10 mouse cellular contexts compared by ENCODE assay signal in genomic region chr5:130369237-130369636, GRCm38 (mm10). TPM values are rescaled to one million over a fixed set of nuclear protein-coding genes. Genes with fewer than 3 reads are reported as not detected.
A peak's percentile ranks its signal among the peaks of the same experiment; 100 is the strongest.
DNase-seq lines count a peak whose midpoint lies in the region; ATAC-seq and TF ChIP-seq lines count a peak whose summit lies in the region.
"Had no signal": no experiment of that assay in that cellular context is flagged by ENCODE, and none has a peak within 500 bp of the region (broad histone marks: within the 10 kb centered on the region; RNA-seq: fewer than 3 reads in every experiment).

Gene Caln1, plus strand, starts transcription at chr5:130369455.

- no peaks in the 10 kb centered on the region for H3K36me3 ChIP-seq in forebrain, postnatal 0 days (ENCODE audit: insufficient read depth)
- no peaks in the 10 kb centered on the region for H3K36me3 ChIP-seq in forebrain, embryonic 13.5 days (ENCODE audit: poor library complexity, severe bottlenecking)
- H3K36me3 ChIP-seq in midbrain, embryonic 16.5 days (ENCODE audit: control insufficient read depth, insufficient read depth, low read length), result no peaks in the 10 kb centered on the region
- H3K36me3 ChIP-seq in midbrain, embryonic 11.5 days (ENCODE audit: control insufficient read depth, insufficient read depth, low read length), result no peaks in the 10 kb centered on the region

- no peaks in the 10 kb centered on the region for H3K4me1 ChIP-seq in forebrain, postnatal 0 days (ENCODE audit: insufficient read depth)
- no peaks in the 10 kb centered on the region for H3K4me1 ChIP-seq in forebrain, embryonic 13.5 days
- H3K4me1 ChIP-seq in midbrain, embryonic 16.5 days (ENCODE audit: control insufficient read depth, insufficient read depth, low read length), result no peaks in the 10 kb centered on the region
- no peaks in the 10 kb centered on the region for H3K4me1 ChIP-seq in midbrain, embryonic 11.5 days (ENCODE audit: control insufficient read depth, insufficient read depth, low read length)

- no peak within 1 kb of the TSS for H3K27ac ChIP-seq in forebrain, postnatal 0 days (ENCODE audit: low read depth, low read length)
- no peak within 1 kb of the TSS for H3K27ac ChIP-seq in forebrain, embryonic 13.5 days
- no peak within 1 kb of the TSS for H3K27ac ChIP-seq in midbrain, embryonic 16.5 days (ENCODE audit: low read length)
- H3K27ac ChIP-seq in midbrain, embryonic 11.5 days (ENCODE audit: low read depth, low read length), result no peak within 1 kb of the TSS

- no peak for TF ChIP-seq CTCF in forebrain, postnatal 0 days (IDR thresholded peaks at IDR 0.05; ENCODE audit: low read depth)

- ATAC-seq in forebrain, postnatal 0 days, result no peak
- ATAC-seq in forebrain, embryonic 13.5 days, result no peak
- ATAC-seq in midbrain, embryonic 16.5 days, result no peak
- ATAC-seq in midbrain, embryonic 11.5 days (ENCODE audit: low FRiP score), result no peak
- ATAC-seq: lung, postnatal 0 days had no signal

- no peak within 1 kb of the TSS for H3K9ac ChIP-seq in forebrain, postnatal 0 days
- no peak within 1 kb of the TSS for H3K9ac ChIP-seq in forebrain, embryonic 13.5 days
- H3K9ac ChIP-seq in midbrain, embryonic 16.5 days (ENCODE audit: low read depth, low read length), result no peak within 1 kb of the TSS
- H3K9ac ChIP-seq in midbrain, embryonic 11.5 days (ENCODE audit: low read length), result no peak within 1 kb of the TSS

- H3K4me3 ChIP-seq in forebrain, postnatal 0 days (ENCODE audit: low read depth, low read length), result no peak within 1 kb of the TSS
- H3K4me3 ChIP-seq in forebrain, embryonic 13.5 days, result no peak within 1 kb of the TSS
- no peak within 1 kb of the TSS for H3K4me3 ChIP-seq in midbrain, embryonic 16.5 days (ENCODE audit: low read depth, low read length)
- no peak within 1 kb of the TSS for H3K4me3 ChIP-seq in midbrain, embryonic 11.5 days (ENCODE audit: low read depth, low read length)

- H3K27me3 ChIP-seq in forebrain, postnatal 0 days (ENCODE audit: insufficient read depth, low read length), result no peaks in the 10 kb centered on the region
- H3K27me3 ChIP-seq in forebrain, embryonic 13.5 days, result no peaks in the 10 kb centered on the region
- H3K27me3 ChIP-seq in midbrain, embryonic 16.5 days (ENCODE audit: control insufficient read depth, insufficient read depth, low read depth, low read length), result no peaks in the 10 kb centered on the region
- H3K27me3 ChIP-seq in midbrain, embryonic 11.5 days (ENCODE audit: control insufficient read depth, insufficient read depth, low read length), result no peaks in the 10 kb centered on the region

- no peak within 1 kb of the TSS for H3K4me2 ChIP-seq in forebrain, postnatal 0 days (ENCODE audit: low read depth)
- H3K4me2 ChIP-seq in forebrain, embryonic 13.5 days, result no peak within 1 kb of the TSS
- no peak within 1 kb of the TSS for H3K4me2 ChIP-seq in midbrain, embryonic 16.5 days (ENCODE audit: low read length)
- no peak within 1 kb of the TSS for H3K4me2 ChIP-seq in midbrain, embryonic 11.5 days

- intact Hi-C loops in left cerebral cortex, postnatal 36 days (cut with DNase I), result no loop called here

- 52% methylated on average over 11 of the region's 11 CpGs for WGBS in forebrain, postnatal 0 days
- 78% methylated on average over 11 of the region's 11 CpGs for WGBS in forebrain, embryonic 13.5 days
- 74% methylated on average over 11 of the region's 11 CpGs for WGBS in midbrain, embryonic 16.5 days
- WGBS in midbrain, embryonic 11.5 days, result 91% methylated on average over 11 of the region's 11 CpGs

- DNase-seq in forebrain, postnatal 0 days, result no peak
- no peak for DNase-seq in midbrain, embryonic 11.5 days (ENCODE audit: low spot score, missing footprints)
- peak; percentile 92 to 95 for DNase-seq in cerebellum, postnatal 25 days
- DNase-seq in left cerebral cortex, postnatal 36 days (ENCODE audit: low spot score in 2 of 2), result no peak
- no peak for DNase-seq in spleen, postnatal 36 days (ENCODE audit: low spot score in 2 of 2)
- no peak for DNase-seq in right cerebral cortex, postnatal 25 days
- DNase-seq: thymus, postnatal 36 days had no signal

- H3K9me3 ChIP-seq in forebrain, postnatal 0 days (ENCODE audit: low read length), result no peaks in the 10 kb centered on the region
- H3K9me3 ChIP-seq in forebrain, embryonic 13.5 days (replicated peaks), result no peaks in the 10 kb centered on the region
- no peaks in the 10 kb centered on the region for H3K9me3 ChIP-seq in midbrain, embryonic 16.5 days (replicated peaks; ENCODE audit: control insufficient read depth, low read length, poor library complexity, severe bottlenecking)
- H3K9me3 ChIP-seq in midbrain, embryonic 11.5 days (ENCODE audit: control insufficient read depth, low read length), result no peaks in the 10 kb centered on the region

RNA-seq across cellular contexts. Expression of gene Caln1, which starts in this region (rescaled TPM):
- 48.7 and 57.2 TPM in 2 replicates for total RNA-seq in forebrain, postnatal 0 days (2014; rRNA removed)
- 32.3 and 58.7 TPM in 2 replicates for polyA plus RNA-seq in forebrain, postnatal 0 days (2015; fragmentation: Nextera tagmentation; extraction: Ambion mirVana)
- polyA plus RNA-seq in forebrain, embryonic 13.5 days (2015; fragmentation: Nextera tagmentation; extraction: Ambion mirVana), result 2.0 and 3.7 TPM in 2 replicates
- polyA plus RNA-seq in midbrain, embryonic 16.5 days (2015; fragmentation: Nextera tagmentation; extraction: Ambion mirVana), result 23.0 and 32.7 TPM in 2 replicates
- 0.34 and 0.47 TPM in 2 replicates for polyA plus RNA-seq in midbrain, embryonic 11.5 days (2014; fragmentation: Nextera tagmentation; extraction: Ambion mirVana)
- total RNA-seq in left cerebral cortex, postnatal 36 days (2021), result 100 to 1,000 TPM; 130 to 138 TPM
- polyA plus RNA-seq: lung, postnatal 0 days had no signal

Comparison
In these comparisons a context has a peak if more than half of its experiments do, and no peak if none do; other contexts are left out.
1. DNase-seq: peak in cerebellum, postnatal 25 days (2 of 2); none in forebrain, postnatal 0 days (single experiment), midbrain, embryonic 11.5 days (single experiment), left cerebral cortex, postnatal 36 days (0 of 2), spleen, postnatal 36 days (0 of 2) and right cerebral cortex, postnatal 25 days (single experiment).